Mouse (Mus musculus) stomach, postnatal 0 days (tissue): ENCODE measurements around the gene Fam69a.
A peak's percentile ranks its signal among the peaks of the same experiment; 100 is the strongest.

Source experiments
- CTCF ChIP-seq: IDR thresholded peaks from 2 replicates; pipeline ENCODE4 v1.5.1; 2016; ENCODE audit warnings: antibody characterized with exemption, low read depth, mild to moderate bottlenecking, moderate library complexity
- EP300 ChIP-seq: optimal IDR thresholded peaks from 2 replicates; pipeline ENCODE3; 2016; ENCODE audit warnings: antibody characterized with exemption

GRCm38 (mm10) chr5:107960532-107961202, 26.2 kb downstream of the Fam69a start:
- TF ChIP-seq CTCF (peak; percentile 36), EP300 (no peak)
